Mouse (Mus musculus): ENCODE measurements at regions not wholly inside any gene's neighbourhood (a gene's known extent, or its start where the extent isn't known, plus 50 kb on each side); places are given as distances from the start of the nearest gene placed in this dataset.
"Not testable (repeated sequence)": the region's sequence is repeated elsewhere in the genome, so short reads cannot be mapped to it uniquely, and the experiment has no call there.

DNA sequence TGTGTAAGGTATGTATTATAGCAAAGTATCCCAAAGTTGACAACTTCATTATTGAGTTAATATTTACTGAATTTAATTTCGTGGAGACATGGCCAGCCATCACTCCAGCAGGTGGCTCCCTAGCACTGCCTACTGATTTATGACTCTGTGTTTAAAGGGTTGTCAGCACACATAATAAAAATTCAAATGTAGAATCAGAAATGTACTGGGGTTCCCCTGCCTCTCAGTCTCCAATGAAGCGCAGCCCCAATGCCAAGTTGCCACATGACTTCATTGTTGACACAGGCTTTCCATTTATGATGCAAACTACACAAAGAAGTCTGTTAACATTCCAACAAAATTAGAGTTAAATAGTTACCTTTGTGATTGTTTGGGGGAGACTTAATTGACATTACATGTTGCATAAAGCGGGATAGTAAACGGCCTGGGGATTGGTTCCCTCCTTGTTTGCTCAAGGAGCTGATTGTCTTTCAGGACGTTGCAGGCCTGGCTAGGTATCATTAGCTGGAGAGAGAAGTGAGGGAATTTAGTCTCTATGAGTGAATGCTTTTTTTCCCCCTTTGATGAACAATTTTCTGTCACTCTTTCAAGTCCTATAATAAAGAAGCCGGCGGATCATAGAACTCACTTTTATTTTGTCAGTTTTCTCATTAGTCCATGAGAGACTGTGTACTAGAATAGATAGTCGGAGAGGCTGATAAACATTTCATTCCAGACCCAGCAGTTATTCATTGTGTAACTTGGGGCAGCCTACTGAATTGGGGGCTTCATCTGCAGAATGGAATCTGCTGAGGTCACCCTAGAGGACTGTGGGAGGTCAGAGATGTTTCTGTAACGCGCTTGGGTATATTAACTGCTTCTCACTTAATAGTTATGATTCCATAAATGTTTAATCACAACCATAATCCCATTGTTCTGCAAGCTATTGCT lies 287.9 kb downstream of the Kif2b start:
- Histone ChIP-seq H3K9ac (no peak overlapping the region), H3K4me1 (peaks cover 3% of the 10 kb centered on the region; the same call in 1 of the 2 replicates), H3K27me3 (no peaks in the 10 kb centered on the region), H3K4me3 (no peak overlapping the region), H3K36me3 (no peaks in the 10 kb centered on the region), H3K27ac (no peak overlapping the region), H3K9me3 (replicated peaks) (no peaks in the 10 kb centered on the region), H3K4me2 (replicated peaks) (no peak overlapping the region)
- 54% methylated on average over 10 of the region's 10 CpGs for WGBS
- no peak for ATAC-seq (ENCODE audit: low FRiP score)

DNA sequence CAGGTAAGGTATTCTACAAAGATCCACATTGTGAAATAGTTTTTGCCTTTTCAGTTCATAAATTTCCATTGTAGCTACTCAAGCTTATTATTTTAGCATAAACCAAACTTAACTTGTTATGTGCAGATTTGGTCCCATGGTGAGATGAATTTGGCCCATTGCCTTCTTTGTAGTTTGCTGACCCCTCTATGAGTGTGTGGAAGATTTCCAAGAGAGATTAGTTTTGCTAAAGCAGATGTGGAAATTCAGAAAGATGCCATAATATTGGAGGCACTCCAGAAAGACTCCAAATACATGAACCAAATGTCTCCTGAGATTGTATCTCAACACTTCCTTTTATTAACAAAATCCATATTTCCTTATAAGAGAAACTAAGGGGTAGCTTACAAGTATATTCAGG lies 291.0 kb downstream of the Kif2b start:
- no peak for ATAC-seq (ENCODE audit: low FRiP score)
- Histone ChIP-seq H3K27ac (no peak overlapping the region), H3K9me3 (replicated peaks) (no peaks in the 10 kb centered on the region), H3K9ac (no peak overlapping the region), H3K27me3 (no peaks in the 10 kb centered on the region), H3K36me3 (no peaks in the 10 kb centered on the region), H3K4me3 (no peak overlapping the region), H3K4me1 (peaks cover 3% of the 10 kb centered on the region; the same call in 1 of the 2 replicates), H3K4me2 (replicated peaks) (no peak overlapping the region)

DNA sequence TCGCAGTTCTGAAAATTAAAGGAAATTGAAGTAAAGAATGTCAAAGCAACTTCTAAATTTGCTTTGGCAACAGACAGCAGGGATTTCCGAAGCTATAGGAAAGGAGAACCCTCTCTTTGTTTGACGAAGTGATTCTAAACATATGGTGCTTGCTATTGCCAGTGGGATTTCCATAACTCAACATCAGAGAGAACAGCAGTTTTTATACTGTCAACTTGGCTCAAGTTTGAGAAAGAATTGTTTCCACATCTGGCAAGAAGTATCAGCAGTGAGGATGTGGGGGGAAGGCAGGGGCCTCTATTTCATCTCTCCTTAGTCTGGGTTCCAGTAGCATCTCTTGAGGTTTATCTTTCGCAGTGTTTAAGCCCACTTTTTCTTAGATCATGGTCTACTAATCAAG lies 315.1 kb downstream of the Kif2b start:
- no peaks in the 10 kb centered on the region for H3K27me3 ChIP-seq
- 58% methylated on average over 4 of the region's 4 CpGs for whole genome bisulfite sequencing
- H3K4me2 ChIP-seq (replicated peaks) = no peak overlapping the region
- H3K27ac ChIP-seq = no peak overlapping the region
- no peaks in the 10 kb centered on the region for H3K9me3 ChIP-seq (replicated peaks)
- H3K4me3 ChIP-seq = no peak overlapping the region
- H3K36me3 ChIP-seq = no peaks in the 10 kb centered on the region
- H3K9ac ChIP-seq = no peak overlapping the region
- no peak for ATAC-seq (ENCODE audit: low FRiP score)
- H3K4me1 ChIP-seq = no peaks in the 10 kb centered on the region

DNA sequence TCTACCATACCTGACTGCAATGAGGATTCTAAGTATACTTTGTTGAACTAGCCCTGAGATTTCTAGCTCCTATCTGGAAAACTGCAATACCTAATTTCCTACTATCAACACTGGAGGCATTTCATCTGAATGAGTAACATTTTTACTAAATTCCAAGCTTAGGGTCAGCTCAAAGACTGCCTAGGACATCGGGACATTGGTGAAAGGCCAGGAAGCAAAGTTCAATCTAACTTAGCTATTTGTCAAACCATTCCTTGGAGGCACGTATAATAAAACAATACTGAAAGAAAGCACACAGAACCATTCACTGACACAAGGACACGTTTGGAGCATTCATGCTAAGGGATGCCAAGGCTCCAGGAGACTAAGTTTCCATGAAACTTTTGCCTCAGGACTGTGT lies 335.3 kb downstream of the Kif2b start:
- WGBS = 83% methylated on average over 3 of the region's 3 CpGs

DNA sequence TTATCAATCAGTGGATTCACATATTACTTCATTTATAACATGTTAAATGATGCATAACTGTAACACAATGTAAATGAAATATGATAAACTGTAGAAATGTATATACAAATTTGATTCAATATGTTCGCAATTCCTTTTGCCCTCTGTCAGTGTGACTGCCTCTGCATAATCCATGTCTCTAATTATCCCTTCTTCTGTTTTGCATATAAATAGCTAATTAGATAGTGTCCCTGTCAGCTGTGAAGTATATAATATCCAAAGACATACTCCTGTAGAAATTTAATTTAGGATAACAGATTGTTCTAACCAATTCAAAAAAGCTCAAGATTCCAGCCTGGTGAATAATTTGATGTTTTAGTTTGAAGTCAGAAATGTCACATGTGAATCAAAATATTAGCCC lies 361.2 kb downstream of the Kif2b start:
- ATAC-seq (ENCODE audit: low FRiP score) = peak; percentile 73
- Histone ChIP-seq H3K36me3 (no peaks in the 10 kb centered on the region), H3K27ac (no peak overlapping the region), H3K27me3 (no peaks in the 10 kb centered on the region), H3K4me1 (peaks cover 4% of the 10 kb centered on the region; the same call in 1 of the 2 replicates), H3K9ac (no peak overlapping the region), H3K4me3 (no peak overlapping the region), H3K9me3 (replicated peaks) (no peaks in the 10 kb centered on the region), H3K4me2 (replicated peaks) (no peak overlapping the region)
- WGBS = 70% methylated on average over 1 of the region's 1 CpGs

More for the DNA sequence above, 335.3 kb downstream of the Kif2b start:
- H3K4me2 ChIP-seq (replicated peaks); H3K4me3 ChIP-seq; H3K27me3 ChIP-seq; ATAC-seq (ENCODE audit: low FRiP score); H3K4me1 ChIP-seq; H3K36me3 ChIP-seq; H3K9ac ChIP-seq; H3K9me3 ChIP-seq (replicated peaks); H3K27ac ChIP-seq: not testable (repeated sequence)

DNA sequence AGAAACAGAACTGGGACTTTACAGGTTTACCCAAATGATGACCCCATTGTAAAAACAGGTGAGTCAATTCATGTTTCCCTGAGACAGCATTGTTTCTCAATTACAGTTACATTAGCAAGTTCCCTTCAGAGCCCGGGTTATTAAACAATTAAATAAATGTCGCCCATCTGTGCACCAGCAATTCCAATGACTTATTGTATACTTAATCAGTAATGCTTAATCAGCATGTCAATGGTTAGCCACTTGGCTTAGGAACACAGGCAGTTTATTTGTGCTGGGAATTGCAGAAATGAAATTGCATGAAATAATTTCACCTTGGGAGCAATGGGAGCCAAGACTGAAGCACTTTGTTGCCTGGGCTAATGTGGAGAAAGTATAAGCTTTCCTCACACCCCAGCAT lies 364.3 kb downstream of the Kif2b start:
- no peak overlapping the region for H3K4me2 ChIP-seq (replicated peaks)
- no peaks in the 10 kb centered on the region for H3K36me3 ChIP-seq
- no peak overlapping the region for H3K27ac ChIP-seq
- H3K9me3 ChIP-seq (replicated peaks) = no peaks in the 10 kb centered on the region
- no peak overlapping the region for H3K9ac ChIP-seq
- WGBS = 64% methylated on average over 2 of the region's 2 CpGs
- H3K4me1 ChIP-seq = peaks cover 4% of the 10 kb centered on the region; the same call in 1 of the 2 replicates
- H3K4me3 ChIP-seq = no peak overlapping the region
- ATAC-seq (ENCODE audit: low FRiP score) = no peak
- H3K27me3 ChIP-seq = no peaks in the 10 kb centered on the region

DNA sequence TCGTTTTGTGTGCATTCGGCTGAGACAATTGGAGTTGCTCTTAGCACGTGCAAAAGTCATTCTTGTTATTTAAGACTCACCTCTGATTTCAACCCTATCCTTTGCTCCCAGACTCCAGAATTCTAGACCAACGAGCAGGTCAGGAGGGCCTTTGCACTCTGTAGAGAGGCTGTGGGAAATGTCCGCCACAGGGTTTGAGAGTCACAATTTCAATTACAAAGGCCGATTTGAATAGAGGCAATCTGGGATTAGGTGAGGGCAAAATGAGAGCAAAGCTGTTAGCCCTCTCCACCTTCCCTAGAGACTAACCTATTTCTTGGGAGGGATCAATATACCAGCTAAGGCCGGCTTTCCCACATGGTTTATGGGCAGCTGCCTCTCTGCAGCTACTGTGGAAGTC lies 370.9 kb downstream of the Kif2b start:
- no peak for ATAC-seq (ENCODE audit: low FRiP score)
- WGBS = 44% methylated on average over 7 of the region's 7 CpGs

DNA sequence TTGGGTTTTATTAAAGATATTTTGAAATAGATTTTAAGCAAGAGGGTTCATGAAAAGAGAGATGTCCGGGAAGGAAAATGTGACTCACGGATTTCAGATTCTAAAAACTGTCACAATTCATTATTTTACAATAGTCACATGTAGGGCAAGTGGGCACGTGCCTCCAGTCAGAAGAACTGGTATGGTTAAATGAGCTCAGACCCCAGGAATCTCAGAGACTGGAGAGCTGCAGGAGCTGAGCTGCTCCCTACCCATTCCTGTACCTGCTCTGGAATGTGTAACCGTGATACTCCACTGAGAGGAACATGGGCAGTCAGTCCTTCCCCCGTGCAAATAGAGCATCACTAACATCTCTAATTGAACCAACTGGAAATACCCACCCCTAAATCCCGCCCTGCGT lies 372.9 kb downstream of the Kif2b start:
- no peaks in the 10 kb centered on the region for H3K27me3 ChIP-seq
- H3K4me2 ChIP-seq (replicated peaks) = no peak overlapping the region; the same call in 1 of the 2 replicates
- no peak for ATAC-seq (ENCODE audit: low FRiP score)
- 0 out of 2 replicates have a peak, but pooled peaks cover 8% of the 10 kb centered on the region for H3K4me1 ChIP-seq
- H3K4me3 ChIP-seq = no peak overlapping the region
- 65% methylated on average over 7 of the region's 7 CpGs for WGBS
- H3K9ac ChIP-seq = no peak overlapping the region
- H3K9me3 ChIP-seq (replicated peaks) = no peaks in the 10 kb centered on the region
- no peaks in the 10 kb centered on the region for H3K36me3 ChIP-seq
- H3K27ac ChIP-seq = no peak overlapping the region

More for the DNA sequence above, 370.9 kb downstream of the Kif2b start:
- H3K4me2 ChIP-seq (replicated peaks) = no peak overlapping the region
- 0 out of 2 replicates have a peak, but pooled peaks cover 8% of the 10 kb centered on the region for H3K4me1 ChIP-seq
- H3K36me3 ChIP-seq = no peaks in the 10 kb centered on the region
- no peaks in the 10 kb centered on the region for H3K27me3 ChIP-seq
- H3K9me3 ChIP-seq (replicated peaks) = no peaks in the 10 kb centered on the region
- no peak overlapping the region for H3K27ac ChIP-seq
- H3K4me3 ChIP-seq = no peak overlapping the region
- H3K9ac ChIP-seq = no peak overlapping the region

DNA sequence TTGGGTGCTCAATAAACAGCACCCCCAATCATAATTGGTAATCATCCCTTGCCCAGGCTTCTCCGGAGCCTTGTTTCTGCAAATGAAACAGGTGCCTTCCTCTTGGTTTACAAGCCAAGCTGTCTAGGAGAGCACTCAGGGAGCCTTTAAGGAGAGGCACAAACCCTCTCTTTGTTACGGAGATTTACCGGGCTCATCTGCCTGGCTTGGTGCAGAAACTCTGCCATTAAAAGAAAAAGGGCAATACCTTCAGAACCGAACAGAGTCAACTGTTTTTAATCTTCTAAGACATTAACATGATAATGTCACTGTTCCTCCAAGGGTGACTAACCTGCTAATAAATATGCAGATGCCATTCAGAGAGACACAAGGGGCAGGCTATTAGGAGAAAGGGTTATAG lies 380.5 kb downstream of the Kif2b start:
- no peak overlapping the region for H3K9ac ChIP-seq
- no peak overlapping the region for H3K27ac ChIP-seq
- peaks cover 8% of the 10 kb centered on the region; the same call in 1 of the 2 replicates for H3K4me1 ChIP-seq
- H3K4me2 ChIP-seq (replicated peaks) = no peak overlapping the region
- no peaks in the 10 kb centered on the region for H3K9me3 ChIP-seq (replicated peaks)
- no peak overlapping the region for H3K4me3 ChIP-seq
- no peaks in the 10 kb centered on the region for H3K27me3 ChIP-seq
- 15% methylated on average over 4 of the region's 4 CpGs for WGBS
- no peak for ATAC-seq (ENCODE audit: low FRiP score)
- H3K36me3 ChIP-seq = no peaks in the 10 kb centered on the region

DNA sequence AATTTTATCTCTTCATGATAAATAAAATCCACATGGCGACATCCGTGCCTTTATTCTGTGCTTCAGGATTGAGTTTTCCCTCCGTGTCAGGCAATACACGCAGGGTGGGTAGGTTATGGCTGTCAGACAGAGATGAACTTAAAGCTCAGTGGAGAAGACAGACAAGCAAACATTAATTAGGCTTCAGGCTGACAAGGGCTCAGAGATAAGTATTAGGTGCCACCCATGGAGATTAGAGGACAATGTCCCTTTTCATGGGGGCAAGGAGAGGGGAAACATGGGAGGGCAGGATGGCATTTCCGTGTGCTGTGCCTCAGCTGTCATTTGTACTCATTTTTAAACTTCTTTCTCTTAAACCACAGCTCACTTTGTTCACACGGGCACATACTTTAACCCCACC lies 381.0 kb downstream of the Kif2b start:
- no peak overlapping the region for H3K4me2 ChIP-seq (replicated peaks)
- no peak overlapping the region for H3K4me3 ChIP-seq
- no peak overlapping the region for H3K27ac ChIP-seq
- 26% methylated on average over 6 of the region's 6 CpGs for WGBS
- H3K4me1 ChIP-seq = peaks cover 8% of the 10 kb centered on the region; the same call in 1 of the 2 replicates
- H3K9ac ChIP-seq = no peak overlapping the region
- H3K9me3 ChIP-seq (replicated peaks) = no peaks in the 10 kb centered on the region
- no peak for ATAC-seq (ENCODE audit: low FRiP score)
- H3K27me3 ChIP-seq = no peaks in the 10 kb centered on the region
- H3K36me3 ChIP-seq = no peaks in the 10 kb centered on the region

DNA sequence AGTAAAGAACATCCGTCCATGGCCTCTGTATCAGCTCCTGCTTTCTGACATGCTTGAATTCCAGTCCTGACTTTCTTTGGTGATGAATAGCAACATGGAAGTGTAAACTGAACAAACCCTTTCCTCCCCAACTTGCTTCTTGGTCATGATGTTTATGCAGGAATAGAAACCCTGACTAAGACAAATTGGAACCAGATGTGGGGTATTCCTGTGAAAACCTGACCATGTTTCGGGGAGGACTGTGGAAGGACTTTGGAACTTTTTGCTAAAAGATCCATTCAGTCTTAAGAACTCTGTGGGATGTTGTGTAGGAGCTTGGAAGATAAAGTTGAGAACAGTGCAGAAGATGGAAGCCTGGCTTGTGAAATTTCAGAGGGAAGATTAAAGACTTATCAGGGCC lies 410.0 kb downstream of the Kif2b start:
- not testable (repeated sequence) for H3K9ac ChIP-seq; H3K36me3 ChIP-seq; ATAC-seq (ENCODE audit: low FRiP score); H3K4me3 ChIP-seq; H3K27me3 ChIP-seq; H3K9me3 ChIP-seq (replicated peaks); H3K4me2 ChIP-seq (replicated peaks); H3K27ac ChIP-seq; H3K4me1 ChIP-seq
- WGBS = 56% methylated on average over 2 of the region's 2 CpGs

DNA sequence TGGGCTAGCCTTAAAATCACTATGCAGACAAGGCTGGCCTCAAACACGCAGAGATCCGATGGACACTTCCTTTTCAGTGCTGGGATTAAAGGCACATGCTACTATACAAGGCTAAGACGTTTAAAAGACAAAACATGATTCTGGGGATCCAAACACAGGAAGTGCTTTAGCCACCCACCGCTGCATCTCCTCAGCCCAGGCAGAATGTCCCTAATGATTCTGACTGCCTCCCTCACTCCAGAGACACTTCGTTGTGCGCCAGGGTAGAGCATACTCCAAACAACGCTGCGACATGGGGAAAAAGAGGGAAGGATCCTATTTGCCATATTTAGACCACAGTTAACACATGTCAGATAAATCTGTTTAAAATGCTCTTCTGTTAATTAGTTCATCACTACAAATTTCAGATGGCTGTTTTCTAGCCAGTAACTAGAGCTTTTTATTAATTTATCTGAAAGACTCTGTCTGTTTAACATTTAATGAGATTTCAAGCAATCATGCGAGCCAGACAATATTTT lies 443.5 kb downstream of the Kif2b start:
- no peak overlapping the region for H3K4me2 ChIP-seq (replicated peaks)
- H3K9me3 ChIP-seq (replicated peaks) = no peaks in the 10 kb centered on the region
- WGBS = 63% methylated on average over 9 of the region's 9 CpGs
- H3K27me3 ChIP-seq = no peaks in the 10 kb centered on the region
- ATAC-seq (ENCODE audit: low FRiP score) = no peak
- peaks cover 4% of the 10 kb centered on the region; the same call in 1 of the 2 replicates for H3K4me1 ChIP-seq
- no peak overlapping the region for H3K27ac ChIP-seq
- no peak overlapping the region for H3K9ac ChIP-seq
- no peak overlapping the region for H3K4me3 ChIP-seq
- no peaks in the 10 kb centered on the region for H3K36me3 ChIP-seq
